Mouse (Mus musculus): ENCODE measurements around the gene Ints1.

Gene Ints1

DNA sequence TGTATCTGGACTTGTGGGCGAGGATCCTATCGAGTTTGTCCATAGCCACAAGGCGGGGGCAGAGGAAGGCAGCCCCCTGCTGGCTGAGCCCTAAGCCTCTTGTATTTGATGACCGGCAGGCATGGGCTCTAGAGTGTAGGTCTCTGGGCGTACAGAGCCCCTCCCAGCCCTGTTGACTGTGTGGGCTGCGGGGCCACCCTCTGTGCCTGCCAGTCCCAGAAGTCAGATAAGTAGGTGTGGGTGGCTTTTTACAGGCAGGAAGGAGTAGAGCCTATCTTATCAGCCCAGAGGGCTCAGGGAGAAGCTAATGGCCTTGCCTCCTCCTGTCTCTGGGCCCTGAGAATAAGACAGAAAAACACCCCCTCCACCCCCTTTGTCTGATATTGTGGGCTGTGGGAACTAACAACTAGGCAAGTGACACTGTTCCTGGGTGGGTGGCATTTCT, 28.7 kb upstream of the Ints1 start:
- Histone ChIP-seq H3K9me3 (ENCODE audit: low read length) (no peaks in the 10 kb centered on the region), H3K4me3 (replicated peaks; ENCODE audit: low read length) (peak overlapping the region; percentile 35), H3K27me3 (ENCODE audit: insufficient read depth, low read length) (peaks cover 23% of the 10 kb centered on the region), H3K36me3 (ENCODE audit: insufficient read depth, low read length) (peaks cover 26% of the 10 kb centered on the region), H3K4me1 (replicated peaks; ENCODE audit: low read depth, low read length) (peaks cover 58% of the 10 kb centered on the region)
- TF ChIP-seq NANOG (IDR thresholded peaks at IDR 0.05; ENCODE audit: borderline replicate concordance, low read length) (no peak), POU5F1 (IDR thresholded peaks at IDR 0.05; ENCODE audit: borderline replicate concordance, low read length) (no peak), CTCF (conservative IDR thresholded peaks at IDR 0.05; ENCODE audit: low read length) (no peak)

DNA sequence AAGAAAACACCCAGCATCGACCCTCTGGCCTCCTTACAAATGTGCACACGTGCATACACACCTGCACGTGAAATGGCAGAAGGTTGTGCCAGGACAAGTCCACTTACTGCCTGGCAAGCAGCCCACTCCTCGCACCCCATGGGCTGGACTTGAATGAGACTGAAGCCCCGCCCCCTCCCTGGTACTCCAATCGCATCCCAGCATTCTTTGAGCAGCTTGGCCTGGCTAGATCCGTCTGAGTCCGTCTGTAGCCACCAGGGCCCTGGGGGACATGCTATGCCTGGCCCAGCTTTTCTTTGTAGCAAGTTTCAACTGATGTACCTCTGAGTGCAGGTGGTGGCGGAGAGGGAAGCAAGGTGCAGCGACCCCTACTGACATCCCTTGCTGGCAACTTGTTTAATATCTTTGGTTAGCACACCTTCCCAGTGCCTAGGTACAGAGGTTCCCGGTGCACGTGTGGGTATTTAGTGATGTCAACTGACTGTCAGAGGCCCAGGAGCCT, 28.2 kb upstream of the Ints1 start:
- H3K4me1 ChIP-seq (replicated peaks; ENCODE audit: low read depth, low read length): peaks cover 58% of the 10 kb centered on the region
- H3K36me3 ChIP-seq (ENCODE audit: insufficient read depth, low read length): peaks cover 26% of the 10 kb centered on the region
- peaks cover 22% of the 10 kb centered on the region for H3K27me3 ChIP-seq (ENCODE audit: insufficient read depth, low read length)
- H3K9me3 ChIP-seq (ENCODE audit: low read length): no peaks in the 10 kb centered on the region
- TF ChIP-seq POU5F1 (IDR thresholded peaks at IDR 0.05; ENCODE audit: borderline replicate concordance, low read length) (no peak), NANOG (IDR thresholded peaks at IDR 0.05; ENCODE audit: borderline replicate concordance, low read length) (no peak), CTCF (conservative IDR thresholded peaks at IDR 0.05; ENCODE audit: low read length) (peak; percentile 61)
- H3K4me3 ChIP-seq (replicated peaks; ENCODE audit: low read length): peak overlapping the region; percentile 35

DNA sequence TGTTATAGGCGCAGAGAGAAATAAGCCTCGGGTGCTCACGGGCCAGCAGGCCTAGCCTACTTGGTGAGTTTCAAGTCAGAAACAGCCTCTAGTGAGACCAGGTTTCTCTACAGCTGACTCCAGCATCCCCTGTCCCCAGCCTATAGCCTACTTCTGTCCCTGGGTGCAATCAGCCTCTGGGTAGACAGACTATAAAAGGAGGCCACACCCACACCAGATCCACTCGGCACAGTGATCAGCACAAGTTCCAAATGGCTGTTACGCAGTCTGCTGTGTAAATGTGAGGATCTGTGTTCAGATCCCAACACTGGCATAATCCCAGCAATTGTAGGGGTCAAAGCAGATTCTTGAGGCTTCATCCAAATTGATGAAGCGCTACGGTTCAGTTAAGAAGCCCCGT, 27.7 kb upstream of the Ints1 start:
- no peak for TF ChIP-seq CTCF (conservative IDR thresholded peaks at IDR 0.05; ENCODE audit: low read length)
- no peak for TF ChIP-seq POU5F1 (IDR thresholded peaks at IDR 0.05; ENCODE audit: borderline replicate concordance, low read length)
- no peak for TF ChIP-seq NANOG (IDR thresholded peaks at IDR 0.05; ENCODE audit: borderline replicate concordance, low read length)
- peaks cover 26% of the 10 kb centered on the region for H3K36me3 ChIP-seq (ENCODE audit: insufficient read depth, low read length)
- no peak overlapping the region for H3K4me3 ChIP-seq (replicated peaks; ENCODE audit: low read length)
- no peaks in the 10 kb centered on the region for H3K9me3 ChIP-seq (ENCODE audit: low read length)
- H3K27me3 ChIP-seq (ENCODE audit: insufficient read depth, low read length): peaks cover 18% of the 10 kb centered on the region
- peaks cover 55% of the 10 kb centered on the region for H3K4me1 ChIP-seq (replicated peaks; ENCODE audit: low read depth, low read length)

DNA sequence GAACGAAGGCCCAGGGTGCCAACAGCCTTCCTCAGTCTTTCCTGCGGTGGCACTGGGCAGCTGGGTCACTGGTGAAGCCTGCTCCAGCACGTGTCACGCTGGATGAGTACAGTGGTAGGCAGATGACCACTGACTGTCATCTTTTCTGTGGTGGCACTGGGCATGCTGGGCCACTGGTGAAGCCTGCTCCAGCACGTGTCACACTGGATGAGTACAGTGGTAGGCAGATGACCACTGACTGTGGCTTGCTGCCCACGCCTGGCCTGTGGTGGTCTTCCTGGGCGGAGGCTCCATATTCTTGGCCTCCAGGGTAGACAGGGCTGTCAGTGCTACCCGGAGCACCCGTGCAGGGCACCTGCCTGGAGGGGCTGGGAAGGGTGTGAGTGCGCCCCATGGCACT, 26.4 kb upstream of the Ints1 start:
- no peak for TF ChIP-seq CTCF (conservative IDR thresholded peaks at IDR 0.05; ENCODE audit: low read length)
- no peak overlapping the region for H3K4me3 ChIP-seq (replicated peaks; ENCODE audit: low read length)
- peaks cover 26% of the 10 kb centered on the region for H3K36me3 ChIP-seq (ENCODE audit: insufficient read depth, low read length)
- H3K27me3 ChIP-seq (ENCODE audit: insufficient read depth, low read length): peaks cover 6% of the 10 kb centered on the region
- H3K9me3 ChIP-seq (ENCODE audit: low read length): no peaks in the 10 kb centered on the region
- peaks cover 59% of the 10 kb centered on the region for H3K4me1 ChIP-seq (replicated peaks; ENCODE audit: low read depth, low read length)

DNA sequence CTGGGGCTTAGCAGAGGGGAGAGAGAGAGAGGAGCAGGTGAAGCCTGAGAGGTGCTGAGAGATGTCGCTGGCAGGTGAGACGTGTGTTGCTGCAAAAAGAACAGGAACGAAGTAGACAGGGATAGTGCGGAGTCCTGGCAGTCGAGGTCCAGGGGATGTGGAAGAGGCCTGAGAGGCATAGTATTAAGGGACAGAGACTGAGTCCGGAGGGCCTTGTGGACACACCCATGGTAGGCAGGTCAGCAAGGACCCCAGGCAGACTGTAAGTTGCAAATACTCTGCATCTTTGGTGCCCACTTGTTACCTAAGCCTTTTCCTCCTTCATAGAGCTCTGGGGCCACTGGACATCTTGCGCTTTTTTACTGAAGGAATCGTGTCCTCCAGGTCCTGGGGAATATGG, 25.8 kb upstream of the Ints1 start:
- peaks cover 65% of the 10 kb centered on the region for H3K4me1 ChIP-seq (replicated peaks; ENCODE audit: low read depth, low read length)
- TF ChIP-seq CTCF (conservative IDR thresholded peaks at IDR 0.05; ENCODE audit: low read length): no peak
- no peak for TF ChIP-seq POU5F1 (IDR thresholded peaks at IDR 0.05; ENCODE audit: borderline replicate concordance, low read length)

DNA sequence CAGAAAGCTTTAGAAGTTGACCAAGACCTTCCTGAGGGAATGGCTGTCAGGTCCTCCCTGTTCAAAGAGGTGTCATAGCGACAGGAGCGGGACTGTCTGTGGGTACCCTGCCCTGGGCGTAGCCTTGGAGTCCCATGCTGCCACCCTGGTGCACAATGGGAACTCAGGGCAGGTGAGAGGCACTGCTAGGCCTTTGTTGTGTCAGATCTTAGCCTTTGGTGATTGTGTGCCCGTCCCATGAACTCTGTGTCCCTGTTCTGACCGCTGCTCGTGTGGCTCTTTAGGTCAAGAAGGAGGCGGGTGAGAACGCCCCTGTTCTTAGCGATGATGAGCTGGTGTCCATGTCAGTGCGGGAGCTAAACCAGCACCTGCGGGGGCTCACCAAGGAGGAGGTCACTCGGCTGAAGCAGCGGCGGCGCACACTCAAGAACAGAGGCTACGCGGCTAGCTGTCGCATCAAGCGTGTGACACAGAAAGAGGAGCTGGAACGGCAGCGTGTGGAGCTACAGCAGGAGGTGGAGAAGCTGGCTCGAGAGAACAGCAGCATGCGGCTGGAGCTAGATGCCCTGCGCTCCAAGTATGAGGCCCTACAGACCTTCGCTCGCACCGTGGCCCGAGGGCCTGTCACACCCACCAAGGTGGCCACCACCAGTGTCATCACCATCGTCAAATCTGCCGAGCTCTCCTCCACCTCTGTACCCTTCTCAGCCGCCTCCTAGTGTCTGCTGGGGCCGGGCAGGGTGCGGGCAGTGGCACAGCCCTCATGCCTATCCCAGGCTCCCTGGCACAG, 24.5 kb upstream of the Ints1 start:
- TF ChIP-seq POU5F1 (IDR thresholded peaks at IDR 0.05; ENCODE audit: borderline replicate concordance, low read length): no peak
- TF ChIP-seq NANOG (IDR thresholded peaks at IDR 0.05; ENCODE audit: borderline replicate concordance, low read length): no peak
- no peak for TF ChIP-seq CTCF (conservative IDR thresholded peaks at IDR 0.05; ENCODE audit: low read length)
- Histone ChIP-seq H3K27me3 (ENCODE audit: insufficient read depth, low read length) (no peaks in the 10 kb centered on the region), H3K9me3 (ENCODE audit: low read length) (no peaks in the 10 kb centered on the region), H3K4me3 (replicated peaks; ENCODE audit: low read length) (peak overlapping the region; percentile 35; the same call in 1 of the 2 replicates), H3K4me1 (replicated peaks; ENCODE audit: low read depth, low read length) (peaks cover 65% of the 10 kb centered on the region), H3K36me3 (ENCODE audit: insufficient read depth, low read length) (peaks cover 26% of the 10 kb centered on the region)

More for the DNA sequence above, 25.8 kb upstream of the Ints1 start:
- Histone ChIP-seq H3K36me3 (ENCODE audit: insufficient read depth, low read length) (peaks cover 26% of the 10 kb centered on the region), H3K9me3 (ENCODE audit: low read length) (no peaks in the 10 kb centered on the region), H3K27me3 (ENCODE audit: insufficient read depth, low read length) (peaks cover 1% of the 10 kb centered on the region; the same call in 1 of the 2 replicates), H3K4me3 (replicated peaks; ENCODE audit: low read length) (no peak overlapping the region)

DNA sequence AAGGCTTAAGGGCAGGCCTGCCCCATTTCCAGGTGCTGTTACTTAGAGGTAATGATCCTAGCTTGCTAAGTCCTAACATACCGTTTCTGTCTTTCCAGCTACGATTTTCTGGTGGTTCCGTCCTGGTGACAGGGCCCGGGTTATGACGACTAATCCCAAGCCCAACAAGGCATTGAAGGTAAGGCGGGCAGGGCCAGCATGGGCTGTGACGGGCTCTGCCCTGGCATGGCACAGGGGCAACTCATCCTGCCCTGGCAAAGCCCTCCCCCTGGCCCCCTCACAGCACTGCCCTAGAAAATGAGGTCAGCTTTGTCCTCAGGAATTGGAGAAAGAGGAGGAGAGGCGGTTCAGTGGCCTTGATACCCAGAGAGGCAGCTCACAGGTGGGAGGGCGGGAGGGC, 23.6 kb upstream of the Ints1 start:
- no peak for TF ChIP-seq CTCF (conservative IDR thresholded peaks at IDR 0.05; ENCODE audit: low read length)
- no peak for TF ChIP-seq POU5F1 (IDR thresholded peaks at IDR 0.05; ENCODE audit: borderline replicate concordance, low read length)
- TF ChIP-seq NANOG (IDR thresholded peaks at IDR 0.05; ENCODE audit: borderline replicate concordance, low read length): no peak
- no peaks in the 10 kb centered on the region for H3K27me3 ChIP-seq (ENCODE audit: insufficient read depth, low read length)

DNA sequence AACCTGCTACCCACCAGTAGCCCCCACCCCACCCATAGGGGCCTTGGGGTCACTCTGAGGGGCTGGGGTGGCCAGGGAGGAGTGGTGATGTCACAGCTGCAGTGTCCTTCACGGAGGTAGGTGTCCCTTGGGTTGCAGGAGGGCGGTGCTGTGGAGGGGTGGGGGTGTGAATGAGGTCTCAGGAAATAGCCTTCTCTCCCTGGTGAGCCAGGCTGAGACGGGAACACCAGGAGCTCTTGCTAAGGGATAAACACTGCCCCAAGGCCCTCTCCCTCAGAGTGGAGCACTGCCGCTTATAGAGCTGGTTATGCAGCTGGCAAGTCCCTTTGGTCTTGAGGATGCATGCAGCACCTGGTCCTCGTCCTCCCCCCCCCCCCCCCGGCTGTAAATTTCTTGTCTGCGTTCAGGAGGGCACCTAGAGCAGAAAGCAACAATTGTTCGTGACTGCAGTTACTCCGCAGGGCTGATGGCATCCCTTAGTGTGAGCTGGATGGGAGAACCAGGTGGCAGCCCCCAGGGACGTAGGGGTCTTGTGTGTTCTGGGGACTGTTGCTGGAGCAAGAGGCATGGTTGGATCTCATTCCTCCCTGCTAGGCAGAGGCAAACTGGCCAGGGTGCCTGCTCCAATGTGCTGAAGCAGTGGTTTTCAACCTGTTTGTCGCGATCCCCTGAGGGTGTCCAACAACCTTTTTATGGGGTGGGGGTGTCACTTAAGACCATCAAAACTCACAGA, 22.9 kb upstream of the Ints1 start:
- Histone ChIP-seq H3K9me3 (ENCODE audit: low read length) (no peaks in the 10 kb centered on the region), H3K36me3 (ENCODE audit: insufficient read depth, low read length) (peaks cover 30% of the 10 kb centered on the region), H3K27me3 (ENCODE audit: insufficient read depth, low read length) (no peaks in the 10 kb centered on the region), H3K4me1 (replicated peaks; ENCODE audit: low read depth, low read length) (peaks cover 69% of the 10 kb centered on the region), H3K4me3 (replicated peaks; ENCODE audit: low read length) (no peak overlapping the region; the same call in 1 of the 2 replicates)
- TF ChIP-seq NANOG (IDR thresholded peaks at IDR 0.05; ENCODE audit: borderline replicate concordance, low read length): no peak
- no peak for TF ChIP-seq POU5F1 (IDR thresholded peaks at IDR 0.05; ENCODE audit: borderline replicate concordance, low read length)

More for the DNA sequence above, 23.6 kb upstream of the Ints1 start:
- H3K36me3 ChIP-seq (ENCODE audit: insufficient read depth, low read length): peaks cover 26% of the 10 kb centered on the region
- no peaks in the 10 kb centered on the region for H3K9me3 ChIP-seq (ENCODE audit: low read length)
- H3K4me1 ChIP-seq (replicated peaks; ENCODE audit: low read depth, low read length): peaks cover 69% of the 10 kb centered on the region
- no peak overlapping the region for H3K4me3 ChIP-seq (replicated peaks; ENCODE audit: low read length)

Data from E14TG2a.4 (cell line).